Mouse (Mus musculus) spleen, adult 2 months (tissue): Measurements from ENCODE around the gene Nomo1. TPM values are rescaled to one million over a fixed set of nuclear protein-coding genes. Genes with fewer than 3 reads are reported as not detected.

Experiments
- DNase-seq, 2 experiments: peaks; one replicate each; pipeline versions ENCODE4 v3.0.0 to v3.0.0-alpha.2; 2012 to 2021; ENCODE audit warnings: low spot score in 2 of 2, low read depth in 1 of 2
- H3K27ac ChIP-seq: fragments of 200-500 bp; 2 replicates; pipeline ENCODE4 v1.5.1; 2012; ENCODE audit warnings: low read length, inconsistent platforms; ENCODE audit not compliant: insufficient read depth
- H3K27me3 ChIP-seq: fragments of 200-500 bp; 2 replicates; pipeline ENCODE4 v1.6.1; 2012; ENCODE audit warnings: mild to moderate bottlenecking, moderate library complexity, low read length, inconsistent platforms; ENCODE audit not compliant: control insufficient read depth, insufficient read depth
- H3K36me3 ChIP-seq: fragments of 200-500 bp; 2 replicates; pipeline ENCODE4 v1.6.1; 2012; ENCODE audit warnings: mild to moderate bottlenecking, low read length, inconsistent platforms; ENCODE audit not compliant: control insufficient read depth, insufficient read depth
- H3K4me1 ChIP-seq: fragments of 200-500 bp; 2 replicates; pipeline ENCODE4 v1.6.1; 2011; ENCODE audit warnings: inconsistent platforms; ENCODE audit not compliant: control insufficient read depth, insufficient read depth, insufficient read length
- H3K4me3 ChIP-seq: fragments of 200-500 bp; 2 replicates; pipeline ENCODE4 v1.5.1; 2011; ENCODE audit warnings: mild to moderate bottlenecking, inconsistent platforms; ENCODE audit not compliant: insufficient read depth, insufficient read length; ENCODE audit errors: extremely low read depth
- CTCF ChIP-seq: fragments of 200-500 bp; IDR thresholded peaks from 2 replicates; pipeline ENCODE4 v1.5.1; 2011; ENCODE audit warnings: mild to moderate bottlenecking, inconsistent platforms; ENCODE audit not compliant: insufficient read depth, insufficient read length, insufficient replicate concordance; ENCODE audit errors: extremely low read depth
- POLR2A ChIP-seq: fragments of 200-500 bp; IDR thresholded peaks from 2 replicates; pipeline ENCODE4 v1.6.1; 2011; ENCODE audit warnings: low read depth, low read length, inconsistent platforms
- WGBS: fragments of 180-500 bp; shearing (Covaris S2); methylation state at CpG from one replicate; pipeline ENCODE4 v1.1.7; 2018; 5-methylcytosine and 5-hydroxymethylcytosine counted together
- polyA plus RNA-seq: library from polyadenylated mRNA; depleted of rRNA; stranded (reverse); fragments of >200 nt; gene quantifications from 2 replicates; pipeline ENCODE4 v1.2.3, GENCODE M21; 2012; rRNA removed

Gene Nomo1
- polyA plus RNA-seq, 1 experiment, result 22.5 TPM

- Histone ChIP-seq H3K27ac (no peak overlapping the region), H3K4me3 (no peak overlapping the region), H3K4me1 (no peaks in the 10 kb centered on the region), H3K27me3 (no peaks in the 10 kb centered on the region), H3K36me3 (no peaks in the 10 kb centered on the region)
- 78% methylated on average over 8 of the region's 8 CpGs for whole genome bisulfite sequencing
- TF ChIP-seq POLR2A (no peak), CTCF (no peak)
- DNase-seq, result no peak
Measured at GRCm38 (mm10) chr7:46131806-46132205, 98.3 kb downstream of the Nomo1 start.

GRCm38 (mm10) chr7:46132229-46132628, 98.7 kb downstream of the Nomo1 start:
- TF ChIP-seq POLR2A (no peak), CTCF (no peak)
- H3K36me3 ChIP-seq, result no peaks in the 10 kb centered on the region
- DNase-seq, result no peak
- no peaks in the 10 kb centered on the region for H3K27me3 ChIP-seq
- H3K4me1 ChIP-seq, result no peaks in the 10 kb centered on the region
- H3K4me3 ChIP-seq, result no peak overlapping the region
- no peak overlapping the region for H3K27ac ChIP-seq
- 89% methylated on average over 12 of the region's 12 CpGs for WGBS

Other genes with a start within 250 kb of the Nomo1 start
- 3.6 and 3.7 TPM in 2 replicates for gene Lmtk3, start 250.0 kb upstream of the Nomo1 start, polyA plus RNA-seq
- 0.49 and 0.76 TPM in 2 replicates for gene Sult2b1, start 249.0 kb upstream of the Nomo1 start, polyA plus RNA-seq
- gene Cyth2, start 219.1 kb upstream of the Nomo1 start, polyA plus RNA-seq, result 21.6 and 21.7 TPM in 2 replicates
- 0.26 TPM in 1 of 2 replicates, not detected in the other for gene Kcnj14, start 208.9 kb upstream of the Nomo1 start, polyA plus RNA-seq
- 15.2 and 17.1 TPM in 2 replicates for gene Grwd1, start 202.8 kb upstream of the Nomo1 start, polyA plus RNA-seq
- 78.7 and 92.6 TPM in 2 replicates for gene Kdelr1, start 160.9 kb upstream of the Nomo1 start, polyA plus RNA-seq
- gene Grin2d, start 155.3 kb upstream of the Nomo1 start, polyA plus RNA-seq, result 0.68 and 1.2 TPM in 2 replicates
- 0.28 and 0.56 TPM in 2 replicates for gene Syngr4, start 137.0 kb upstream of the Nomo1 start, polyA plus RNA-seq
- gene Tmem143, start 136.8 kb upstream of the Nomo1 start, polyA plus RNA-seq, result 16.6 and 24.5 TPM in 2 replicates
- gene Emp3, start 112.3 kb upstream of the Nomo1 start, polyA plus RNA-seq, result 245 and 301 TPM in 2 replicates
- gene Ccdc114, start 109.6 kb upstream of the Nomo1 start, polyA plus RNA-seq, result 1.7 TPM in 2 replicates
- gene Abcc6, start 3.4 kb upstream of the Nomo1 start, polyA plus RNA-seq, result 0.05 and 0.08 TPM in 2 replicates
- gene Kcnj11, start 67.1 kb downstream of the Nomo1 start, polyA plus RNA-seq, result not detected in 2 replicates
- gene Abcc8, start 146.3 kb downstream of the Nomo1 start, polyA plus RNA-seq, result 0.02 and 0.08 TPM in 2 replicates
- gene Ush1c, start 204.8 kb downstream of the Nomo1 start, polyA plus RNA-seq, result not detected in 2 replicates
- gene Otog, start 207.3 kb downstream of the Nomo1 start, polyA plus RNA-seq, result not detected in 2 replicates